Mouse (Mus musculus) kidney, embryonic 14.5 days (tissue): ENCODE measurements around the gene Sec62. TPM values are rescaled to one million over a fixed set of nuclear protein-coding genes. Genes with fewer than 3 reads are reported as not detected.
"Not testable (repeated sequence)": the region's sequence is repeated elsewhere in the genome, so short reads cannot be mapped to it uniquely, and the experiment has no call there.

Experiments
- ATAC-seq: fragments of 200-750 bp; cut with Nextera tagmentation; 2 replicates; pipeline ENCODE4 v1.8.0; 2017; ENCODE audit warnings: moderate number of reproducible peaks, mild to moderate bottlenecking, moderate TSS enrichment, moderate library complexity; ENCODE audit not compliant: low FRiP score, low TSS enrichment
- H3K27ac ChIP-seq: fragments of 300-500 bp; sonication (generic); 2 replicates; pipeline ENCODE4 v1.5.1; 2014; ENCODE audit warnings: low read depth, mild to moderate bottlenecking, low read length, moderate library complexity, mixed read lengths
- H3K27me3 ChIP-seq: fragments of 300-500 bp; sonication (generic); 2 replicates; pipeline ENCODE4 v1.6.1; 2014; ENCODE audit warnings: mild to moderate bottlenecking, low read length; ENCODE audit not compliant: control insufficient read depth, insufficient read depth
- H3K36me3 ChIP-seq: fragments of 300-500 bp; sonication (generic); 2 replicates; pipeline ENCODE4 v1.6.1; 2014; ENCODE audit warnings: low read length, mixed read lengths; ENCODE audit not compliant: control insufficient read depth, insufficient read depth
- H3K4me1 ChIP-seq: fragments of 300-500 bp; sonication (generic); 2 replicates; pipeline ENCODE4 v1.6.1; 2014; ENCODE audit warnings: low read length, mixed read lengths; ENCODE audit not compliant: control insufficient read depth, insufficient read depth
- H3K4me2 ChIP-seq: fragments of 300-500 bp; sonication (generic); replicated peaks from 2 replicates; pipeline ENCODE4 v1.6.1; 2014; ENCODE audit warnings: low read depth, mild to moderate bottlenecking, low read length
- H3K4me3 ChIP-seq: fragments of 300-500 bp; sonication (generic); 2 replicates; pipeline ENCODE4 v1.5.1; 2014; ENCODE audit warnings: mild to moderate bottlenecking, low read length
- H3K9ac ChIP-seq: fragments of 300-500 bp; sonication (generic); 2 replicates; pipeline ENCODE4 v1.6.1; 2014; ENCODE audit warnings: low read depth, mild to moderate bottlenecking, low read length, moderate library complexity
- H3K9me3 ChIP-seq: fragments of 300-500 bp; sonication (generic); 2 replicates; pipeline ENCODE4 v1.6.1; 2016; ENCODE audit warnings: low read length; ENCODE audit not compliant: control insufficient read depth
- WGBS: fragments of 180-500 bp; shearing (Covaris S2); extraction: QIAGEN DNeasy Blood & Tissue Kit; methylation state at CpG from one replicate; pipeline ENCODE4 v1.1.7; 2014; 5-methylcytosine and 5-hydroxymethylcytosine counted together
- polyA plus RNA-seq: library from polyadenylated mRNA; unstranded; fragments of >200 nt; fragmentation: Nextera tagmentation; extraction: Ambion mirVana; gene quantifications from 2 replicates; pipeline ENCODE4 v1.2.1, GENCODE M21; 2014

Gene Sec62
- polyA plus RNA-seq, 1 experiment from 2014 or later = 98.0 TPM

- H3K4me2 ChIP-seq = peak within 1 kb of the TSS; percentile 91
- no peaks in the 10 kb centered on the region for H3K36me3 ChIP-seq
- ATAC-seq = peak; percentile 88
- under 1% methylated on average over 75 of the region's 75 CpGs for WGBS
- no peaks in the 10 kb centered on the region for H3K4me1 ChIP-seq
- no peaks in the 10 kb centered on the region; the same call in 1 of the 2 replicates for H3K27me3 ChIP-seq
- 0 out of 2 replicates have a peak within 1 kb of the TSS, but pooled peaks have one; percentile 14 for H3K27ac ChIP-seq
- peak within 1 kb of the TSS; percentile 56 for H3K4me3 ChIP-seq
- H3K9ac ChIP-seq = peak within 1 kb of the TSS; percentile 57
- H3K9me3 ChIP-seq = no peaks in the 10 kb centered on the region
Measured at GRCm38 (mm10) chr3:30855604-30856458, 63.2 kb downstream of the Sec62 start, which contains the start of gene Gpr160. TSS of gene Gpr160 (plus strand) at chr3:30855950.

GRCm38 (mm10) chr3:30859599-30859998, 66.9 kb downstream of the Sec62 start:
- not testable (repeated sequence) for H3K4me2 ChIP-seq, H3K4me3 ChIP-seq, H3K27me3 ChIP-seq, H3K36me3 ChIP-seq, H3K27ac ChIP-seq, ATAC-seq, H3K9me3 ChIP-seq, H3K4me1 ChIP-seq, H3K9ac ChIP-seq
- WGBS = 93% methylated on average over 8 of the region's 8 CpGs

DNA sequence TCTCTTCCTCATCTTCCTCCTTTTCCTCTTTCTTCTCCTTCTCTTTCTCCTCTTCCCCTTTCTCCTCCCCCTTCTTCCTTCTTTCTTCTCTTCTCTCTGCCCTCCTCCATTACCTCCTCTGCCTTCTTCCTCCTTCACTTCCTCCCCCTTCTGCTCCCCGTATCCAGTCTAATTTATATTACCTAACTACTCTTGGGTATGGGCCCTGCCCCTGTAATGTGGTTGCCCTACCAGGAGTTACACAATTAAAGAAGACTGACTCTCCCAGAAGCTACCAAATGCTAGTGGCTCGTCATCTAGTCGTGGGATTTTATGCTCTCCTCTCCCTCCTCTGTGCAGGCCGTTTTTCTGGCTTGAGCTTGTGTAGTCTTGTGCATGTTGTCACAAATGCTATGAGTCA, 68.0 kb downstream of the Sec62 start:
- no peaks in the 10 kb centered on the region for H3K9me3 ChIP-seq
- no peaks in the 10 kb centered on the region; the same call in 1 of the 2 replicates for H3K27me3 ChIP-seq
- WGBS = 79% methylated on average over 4 of the region's 4 CpGs
- no peak overlapping the region for H3K4me3 ChIP-seq
- H3K36me3 ChIP-seq = no peaks in the 10 kb centered on the region
- ATAC-seq = no peak
- H3K9ac ChIP-seq = no peak overlapping the region
- H3K27ac ChIP-seq = no peak overlapping the region
- H3K4me1 ChIP-seq = no peaks in the 10 kb centered on the region
- no peak overlapping the region for H3K4me2 ChIP-seq

GRCm38 (mm10) chr3:30863712-30864435, 71.2 kb downstream of the Sec62 start:
- no peak overlapping the region for H3K9ac ChIP-seq
- no peaks in the 10 kb centered on the region for H3K27me3 ChIP-seq
- no peak overlapping the region for H3K27ac ChIP-seq
- H3K36me3 ChIP-seq = no peaks in the 10 kb centered on the region
- H3K4me1 ChIP-seq = no peaks in the 10 kb centered on the region
- 63% methylated on average over 5 of the region's 5 CpGs for WGBS
- ATAC-seq = no peak
- no peak overlapping the region for H3K4me2 ChIP-seq
- no peaks in the 10 kb centered on the region for H3K9me3 ChIP-seq
- H3K4me3 ChIP-seq = no peak overlapping the region

DNA sequence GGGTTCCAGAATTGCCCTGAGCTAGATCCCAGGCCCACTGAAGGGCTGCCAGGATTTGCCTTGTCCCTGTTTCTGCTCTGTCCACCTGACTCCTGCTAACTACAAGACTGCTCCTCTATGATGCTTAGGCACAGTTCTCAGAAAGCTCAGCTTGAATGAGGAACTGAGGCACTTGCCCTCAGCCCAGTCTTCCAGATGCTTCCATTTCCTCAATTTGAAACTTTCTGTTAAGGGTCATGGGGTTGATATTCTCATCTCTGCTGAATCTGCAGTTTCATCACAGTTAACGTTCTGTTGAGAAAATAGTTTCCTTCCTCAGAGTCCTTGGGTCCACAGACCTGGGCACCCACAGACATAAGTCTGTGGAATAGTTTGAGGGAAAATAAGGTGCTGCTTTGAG, 72.0 kb downstream of the Sec62 start:
- Histone ChIP-seq H3K4me3 (no peak overlapping the region), H3K9me3 (no peaks in the 10 kb centered on the region), H3K4me2 (no peak overlapping the region), H3K27ac (no peak overlapping the region), H3K9ac (no peak overlapping the region), H3K27me3 (no peaks in the 10 kb centered on the region), H3K36me3 (no peaks in the 10 kb centered on the region), H3K4me1 (no peaks in the 10 kb centered on the region)
- WGBS = 76% methylated on average over 1 of the region's 1 CpGs
- no peak for ATAC-seq

- WGBS = 82% methylated on average over 5 of the region's 5 CpGs
- Histone ChIP-seq H3K4me1 (no peaks in the 10 kb centered on the region), H3K4me2 (no peak overlapping the region), H3K36me3 (no peaks in the 10 kb centered on the region), H3K4me3 (no peak overlapping the region), H3K27me3 (no peaks in the 10 kb centered on the region), H3K27ac (no peak overlapping the region), H3K9ac (no peak overlapping the region), H3K9me3 (no peaks in the 10 kb centered on the region)
- ATAC-seq = no peak
Measured at GRCm38 (mm10) chr3:30868176-30868575, 75.5 kb downstream of the Sec62 start.

DNA sequence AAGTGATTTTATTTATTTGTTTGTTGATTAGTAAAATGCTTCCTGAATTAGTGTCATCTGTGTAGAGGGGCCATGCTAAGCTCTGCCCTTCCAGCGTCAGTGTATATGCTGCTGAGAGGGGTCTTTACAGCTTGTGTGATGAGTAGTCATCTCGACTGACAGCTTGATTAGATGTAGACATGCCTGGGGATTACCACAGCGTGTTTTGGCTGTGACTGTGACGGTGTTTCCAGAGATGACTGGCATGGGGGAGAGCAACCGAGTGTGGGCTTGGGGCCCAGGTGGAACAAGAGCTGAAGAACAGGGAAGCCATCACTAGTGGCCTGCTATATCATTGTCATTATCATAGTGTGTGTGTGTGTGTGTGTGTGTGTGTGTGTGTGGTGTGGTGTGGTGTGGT, 76.0 kb downstream of the Sec62 start:
- no peak overlapping the region for H3K4me2 ChIP-seq
- no peak overlapping the region for H3K9ac ChIP-seq
- no peaks in the 10 kb centered on the region for H3K27me3 ChIP-seq
- no peak overlapping the region for H3K27ac ChIP-seq
- WGBS = 68% methylated on average over 5 of the region's 5 CpGs
- H3K9me3 ChIP-seq = no peaks in the 10 kb centered on the region
- no peak overlapping the region for H3K4me3 ChIP-seq
- no peaks in the 10 kb centered on the region for H3K36me3 ChIP-seq
- no peaks in the 10 kb centered on the region for H3K4me1 ChIP-seq
- no peak for ATAC-seq

DNA sequence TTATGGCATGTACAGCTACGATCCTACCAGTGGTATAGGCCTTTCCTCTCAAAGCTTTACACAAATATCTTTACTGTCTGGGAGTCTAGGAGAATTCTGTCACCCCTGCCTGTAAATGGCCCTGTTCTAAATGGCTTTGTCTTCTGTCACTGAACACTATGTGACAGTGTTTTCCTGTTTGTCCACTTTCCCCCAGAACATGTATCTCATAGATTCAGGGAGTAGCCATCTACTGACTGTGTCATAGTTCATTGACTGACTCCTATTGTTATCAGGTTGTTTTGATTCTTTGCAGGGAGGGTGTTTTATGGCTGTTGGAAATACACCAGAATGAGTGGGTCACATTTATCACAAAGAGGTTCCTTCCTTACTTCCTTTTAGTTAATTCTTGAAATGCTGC, 77.3 kb downstream of the Sec62 start:
- 78% methylated on average over 1 of the region's 1 CpGs for WGBS

More for the DNA sequence above, 77.3 kb downstream of the Sec62 start:
- H3K27ac ChIP-seq = no peak overlapping the region
- H3K4me1 ChIP-seq = no peaks in the 10 kb centered on the region
- H3K36me3 ChIP-seq = no peaks in the 10 kb centered on the region
- no peak for ATAC-seq
- no peak overlapping the region for H3K9ac ChIP-seq
- H3K4me2 ChIP-seq = no peak overlapping the region
- H3K9me3 ChIP-seq = no peaks in the 10 kb centered on the region
- H3K27me3 ChIP-seq = no peaks in the 10 kb centered on the region
- no peak overlapping the region for H3K4me3 ChIP-seq
